Mouse (Mus musculus) layer of hippocampus, postnatal 25 days (tissue): ENCODE data around the gene Cipc. TPM values are rescaled to one million over a fixed set of nuclear protein-coding genes. Genes with fewer than 3 reads are reported as not detected.
A peak's percentile ranks its signal among the peaks of the same experiment; 100 is the strongest.

Experiments used
- DNase-seq, 2 experiments: peaks; one replicate each; pipeline ENCODE4 v3.0.0; 2022; ENCODE audit warnings: mixed read lengths in 2 of 2, low spot score in 1 of 2; ENCODE audit errors: extremely low spot score in 1 of 2
- total RNA-seq, 2 experiments: library from RNA; stranded (reverse); gene quantifications; 2 replicates each; pipeline ENCODE4 v1.2.3; 2021

Gene Cipc
- total RNA-seq, 2 experiments from 2014 or later: 62.0 to 74.2 TPM

- no peak for DNase-seq
Observed at GRCm38 (mm10) chr12:86930934-86931729, 15.7 kb upstream of the Cipc start.

DNA sequence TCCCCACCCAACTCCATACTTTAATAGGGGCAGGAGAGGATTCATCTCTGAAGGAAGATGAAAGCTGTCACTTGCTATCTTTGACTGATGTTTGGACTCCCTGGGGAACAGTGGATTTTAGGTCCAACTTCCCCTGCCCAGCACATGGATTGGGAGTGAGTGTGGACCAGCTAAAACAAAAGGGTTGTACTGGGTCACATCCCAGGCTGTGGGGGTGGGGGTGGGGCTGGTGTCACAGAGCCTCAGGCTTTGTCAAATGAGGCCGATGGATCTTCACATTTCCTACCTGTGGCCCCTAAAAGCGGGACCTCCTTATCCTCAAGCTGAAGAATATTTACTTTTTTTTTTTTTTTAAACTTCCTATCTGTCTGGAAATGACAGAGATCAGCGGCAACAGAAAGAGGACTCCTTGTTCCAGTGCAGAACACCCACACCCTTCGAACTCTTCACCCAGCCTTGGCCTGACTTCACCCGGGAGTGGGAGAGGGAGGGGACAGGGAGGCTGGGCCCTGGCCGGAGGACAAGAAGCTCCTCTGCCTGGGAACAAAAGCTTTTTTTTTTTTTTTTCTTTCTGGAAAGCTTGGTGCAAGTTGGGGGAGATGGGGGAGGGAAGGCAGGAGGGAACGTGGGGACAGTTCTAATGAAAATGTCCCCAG lies 14.8 kb upstream of the Cipc start:
- DNase-seq: no peak

DNA sequence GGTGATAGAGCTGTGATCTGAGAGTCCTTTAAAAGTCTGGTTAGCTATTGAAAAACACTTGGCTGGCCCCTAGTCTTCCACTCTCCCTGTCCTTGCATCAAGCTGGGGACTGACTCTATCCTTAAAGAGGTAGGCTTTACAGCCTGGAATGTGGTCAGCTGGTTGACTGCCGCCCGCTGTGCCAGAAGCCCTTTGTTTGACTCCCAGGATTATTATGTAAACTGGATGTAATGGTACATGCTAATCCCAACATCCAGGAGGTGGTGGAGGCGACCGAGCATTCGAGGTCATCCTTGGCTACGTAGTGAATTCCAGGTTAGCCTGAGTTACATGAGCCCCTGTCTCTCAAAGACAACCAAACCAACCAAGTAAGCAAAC lies 14.3 kb upstream of the Cipc start:
- DNase-seq: no peak

DNA sequence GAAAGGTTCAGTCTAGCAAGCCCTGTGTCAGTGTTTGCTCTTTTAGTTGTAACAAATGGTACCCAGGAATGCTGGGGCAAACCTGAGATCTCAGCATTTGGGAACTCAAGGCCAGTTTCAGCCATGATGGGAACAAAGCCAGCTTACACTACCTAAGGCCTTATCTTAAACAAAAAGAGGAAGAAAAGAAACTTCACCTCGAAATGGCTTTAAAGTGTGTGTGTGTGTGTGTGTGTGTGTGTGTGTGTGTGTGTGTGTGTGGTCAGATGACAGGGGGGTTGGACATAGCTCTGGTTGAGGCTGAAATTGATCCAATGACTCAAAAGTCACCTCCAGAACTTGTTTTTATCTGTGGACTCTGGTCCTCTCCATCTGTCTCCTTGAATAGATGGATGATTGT lies 12.1 kb upstream of the Cipc start:
- no peak for DNase-seq

DNA sequence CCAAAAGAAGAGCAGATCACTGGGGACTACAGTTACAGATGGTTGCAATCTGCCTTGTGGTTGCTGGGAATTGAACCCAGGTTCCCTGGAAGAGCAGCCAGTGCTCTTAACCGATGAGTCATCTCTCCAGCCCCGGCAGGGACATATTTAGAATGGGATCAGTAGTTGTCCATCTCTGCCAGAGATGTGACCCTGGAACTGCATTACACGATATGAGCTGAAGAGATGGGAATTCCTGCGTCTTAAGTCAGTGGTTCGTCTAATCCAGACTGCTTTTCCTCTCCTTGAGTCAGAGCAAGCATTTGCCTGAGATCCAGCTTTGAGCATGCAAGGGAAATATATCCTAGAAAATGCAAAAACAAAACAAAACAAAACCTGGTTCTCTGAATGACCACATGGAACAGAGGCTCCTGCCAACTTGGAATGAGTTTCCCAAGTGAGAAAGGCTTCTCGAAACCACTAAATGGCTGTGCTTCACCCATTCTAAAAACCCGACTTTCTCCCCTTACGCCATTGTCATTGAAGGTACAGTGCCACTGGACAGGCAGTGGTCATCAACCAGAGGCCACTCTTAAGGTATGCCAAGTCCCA lies 11.1 kb upstream of the Cipc start:
- no peak for DNase-seq

DNA sequence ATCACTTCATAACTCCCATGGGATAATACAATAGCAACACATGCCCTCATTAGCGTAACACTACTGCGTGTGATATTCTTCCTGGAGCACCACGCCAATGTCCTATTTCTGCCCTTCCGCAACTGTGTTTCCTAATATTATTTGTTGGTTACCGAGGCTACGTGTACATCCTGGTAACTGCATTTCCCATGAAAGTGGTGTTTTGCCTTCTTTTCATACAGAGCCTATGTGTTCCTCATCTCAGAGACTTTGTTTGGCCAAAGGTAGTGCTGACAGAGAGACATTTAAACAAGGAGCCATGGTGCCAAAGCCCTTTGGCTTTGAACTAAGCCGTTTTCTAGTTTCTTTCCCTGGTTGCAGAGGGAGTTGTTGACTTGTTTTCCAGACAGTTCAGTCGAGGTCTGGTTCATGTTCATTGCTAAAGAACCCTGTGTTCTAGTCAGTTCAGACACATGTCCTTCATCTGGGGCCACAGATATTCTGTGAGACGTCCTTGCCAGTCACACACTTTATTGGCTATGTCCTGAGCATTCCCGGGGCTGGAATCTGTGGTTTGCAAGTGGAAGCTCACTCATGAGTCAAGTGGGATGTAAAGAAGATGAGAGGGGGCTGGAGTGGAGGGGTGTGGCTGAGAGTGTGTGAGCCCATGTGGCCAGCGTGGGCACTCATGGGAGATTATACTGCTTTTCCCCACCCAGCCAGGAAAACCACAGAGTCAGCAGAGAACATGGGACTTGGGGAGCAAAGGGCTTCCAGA lies 10.1 kb upstream of the Cipc start:
- no peak for DNase-seq

DNA sequence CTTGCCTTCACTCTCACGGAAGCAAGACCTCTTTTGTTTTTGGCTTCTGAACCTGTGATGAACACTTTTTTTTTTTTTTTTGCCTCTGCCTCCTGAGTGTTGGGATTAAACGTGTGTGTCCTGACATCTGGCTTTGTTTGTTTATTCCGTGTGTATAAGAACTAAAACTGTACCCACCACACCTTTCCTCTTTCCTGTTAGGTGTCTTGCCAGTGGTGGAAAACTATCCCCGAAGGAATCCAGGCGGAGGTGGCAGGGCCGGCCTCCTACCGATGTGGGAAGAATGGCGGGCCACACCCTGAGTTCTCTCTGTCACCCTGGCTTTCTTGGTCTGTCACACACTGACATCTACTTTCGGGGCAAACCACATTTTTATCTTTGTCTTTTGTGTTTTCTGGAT lies 8.3 kb upstream of the Cipc start:
- no peak for DNase-seq

DNA sequence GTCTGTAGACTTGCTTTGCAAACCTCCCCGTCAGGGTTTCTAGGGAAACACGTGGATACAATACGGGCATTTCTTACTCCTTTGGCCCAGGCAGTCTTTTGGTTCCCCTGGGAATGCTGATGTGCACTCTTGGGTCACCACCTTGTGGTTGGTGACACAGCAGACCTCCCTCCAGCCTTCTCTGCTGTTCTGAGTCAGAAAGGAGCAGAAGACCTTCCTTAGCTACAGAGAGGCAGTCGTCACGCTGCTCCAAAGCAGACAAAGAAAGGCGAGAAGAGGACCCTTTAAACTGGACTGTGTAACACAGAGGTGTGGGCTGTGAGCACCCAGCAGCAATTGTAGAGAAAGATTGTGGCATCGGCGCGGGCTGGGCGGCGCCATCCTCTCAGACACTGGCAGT lies 5.7 kb upstream of the Cipc start:
- no peak for DNase-seq

- no peak for DNase-seq
Observed at GRCm38 (mm10) chr12:86941734-86942486, 4.9 kb upstream of the Cipc start.

GRCm38 (mm10) chr12:86943421-86943820 lies 3.4 kb upstream of the Cipc start:
- DNase-seq: no peak

DNA sequence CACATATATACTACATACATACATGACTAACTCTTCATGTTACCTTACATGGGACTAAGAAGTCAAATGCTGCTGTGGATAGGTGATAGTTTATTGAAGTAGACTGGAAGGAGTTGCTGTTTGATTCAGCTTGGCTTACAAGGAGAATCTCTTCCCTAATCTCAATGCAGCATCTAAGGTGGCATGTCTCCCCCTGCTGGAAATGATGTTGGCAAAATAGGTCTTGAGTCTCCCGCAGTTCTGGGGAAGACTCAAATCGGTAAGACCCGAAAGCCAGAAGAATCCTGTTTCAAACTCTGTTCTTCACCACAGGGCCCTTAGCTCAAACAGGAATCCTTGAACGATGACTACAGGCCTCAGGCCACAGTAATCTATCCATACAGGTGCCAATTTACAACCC lies 1.7 kb upstream of the Cipc start:
- peak in 1 of 2 experiments; percentile 60 for DNase-seq

DNA sequence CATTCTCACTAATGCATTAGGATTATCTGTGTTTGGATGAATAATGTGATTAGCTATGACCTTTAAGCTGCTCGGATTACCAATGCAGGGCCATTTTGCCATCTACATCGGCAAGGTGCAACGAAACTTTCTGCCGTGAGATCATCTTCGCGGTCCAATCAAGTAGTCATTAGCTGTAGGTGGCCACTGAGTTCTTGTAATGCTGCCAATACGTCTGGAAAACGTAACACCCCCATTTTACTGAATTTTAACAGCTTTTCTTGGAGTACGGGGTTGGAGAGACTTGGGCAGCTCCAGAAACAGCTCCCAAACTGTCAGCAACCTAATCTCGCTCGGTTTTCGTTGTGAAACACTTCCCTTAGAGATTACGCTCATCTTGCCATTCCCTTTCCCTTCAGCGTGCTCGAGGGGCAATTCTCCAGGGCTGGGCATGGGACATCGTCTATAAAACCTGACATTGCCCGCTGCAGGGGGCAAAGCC lies 502 bp upstream of the Cipc start:
- peak in 1 of 2 experiments; percentile 27 for DNase-seq

GRCm38 (mm10) chr12:86947681-86948401 lies 998 bp downstream of the Cipc start:
- DNase-seq: peak; percentile 49 to 61

DNA sequence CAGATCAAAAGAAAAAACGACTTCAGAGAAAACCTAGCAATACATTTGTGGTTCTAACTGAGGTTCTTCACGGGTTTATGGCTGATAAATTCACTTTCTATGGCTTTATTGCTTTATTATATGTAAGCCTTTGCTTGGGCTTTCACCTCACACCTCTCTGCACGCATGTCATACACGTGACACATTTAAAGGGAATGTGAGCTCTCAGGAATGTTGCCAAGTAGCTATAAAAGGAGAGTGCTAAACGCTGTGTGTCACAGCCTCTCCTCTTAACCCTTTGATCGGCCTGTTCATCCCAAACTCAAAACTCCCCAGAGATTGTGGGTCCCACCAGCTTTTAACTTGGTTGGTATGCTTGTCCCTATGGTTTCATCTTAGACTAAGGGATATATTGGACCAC lies 1.8 kb downstream of the Cipc start:
- DNase-seq: no peak

DNA sequence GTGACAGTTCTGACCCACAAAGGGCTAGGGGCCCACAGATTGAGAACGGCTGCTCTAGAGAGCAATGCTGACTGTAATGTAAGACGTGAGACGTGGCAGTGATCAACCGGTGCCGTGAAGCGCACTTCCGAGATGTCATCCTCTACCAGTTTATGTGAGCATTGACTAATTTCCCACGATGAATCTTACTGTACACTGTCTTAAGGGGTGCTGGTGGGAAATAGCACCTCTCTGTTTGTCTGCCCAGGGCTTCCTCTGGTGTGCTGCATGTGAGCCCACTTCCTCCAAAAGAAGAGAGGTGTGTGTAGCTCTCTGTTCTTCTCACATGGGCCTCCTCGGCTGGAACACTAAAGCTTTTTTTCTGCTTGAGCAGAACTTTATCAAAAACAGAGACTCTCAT lies 2.7 kb downstream of the Cipc start:
- DNase-seq: no peak

GRCm38 (mm10) chr12:86950161-86950960 lies 3.5 kb downstream of the Cipc start:
- DNase-seq: no peak

- no peak for DNase-seq
Observed at GRCm38 (mm10) chr12:86950961-86951360, 4.1 kb downstream of the Cipc start.

DNA sequence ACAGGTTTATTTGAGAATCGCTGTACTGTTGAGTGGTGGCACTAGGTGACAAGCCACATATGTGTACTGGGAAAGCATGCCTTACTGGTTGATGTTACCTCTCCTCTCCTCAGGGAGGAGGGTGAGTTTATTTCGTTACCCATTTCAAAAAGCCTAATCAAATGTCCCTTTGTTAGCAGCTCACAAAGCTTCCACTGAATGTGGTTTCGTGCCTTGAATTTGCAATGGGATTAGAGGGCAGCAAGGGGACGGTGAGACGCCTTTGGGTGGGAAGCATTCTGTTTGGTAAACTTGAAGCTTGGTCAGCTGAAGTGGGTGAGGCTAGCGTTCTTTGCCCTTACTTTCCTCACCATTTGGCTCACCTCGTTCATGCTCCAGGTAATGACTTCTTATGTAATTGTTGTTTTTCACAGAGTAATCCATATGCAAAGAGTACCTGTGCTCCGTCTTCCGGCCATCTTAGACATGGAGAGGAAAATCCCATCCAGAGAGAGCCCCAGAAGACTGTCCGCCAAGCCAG lies 5.5 kb downstream of the Cipc start:
- no peak for DNase-seq
